Mouse (Mus musculus): ENCODE data around the gene Nfxl1.

Nfxl1 gene

GRCm38 (mm10) chr5:72498271-72498670 lies 61.2 kb downstream of the Nfxl1 start:
- no peak for DNase-seq

- no peak for DNase-seq
Measured at GRCm38 (mm10) chr5:72496756-72497155, 62.7 kb downstream of the Nfxl1 start.

DNA sequence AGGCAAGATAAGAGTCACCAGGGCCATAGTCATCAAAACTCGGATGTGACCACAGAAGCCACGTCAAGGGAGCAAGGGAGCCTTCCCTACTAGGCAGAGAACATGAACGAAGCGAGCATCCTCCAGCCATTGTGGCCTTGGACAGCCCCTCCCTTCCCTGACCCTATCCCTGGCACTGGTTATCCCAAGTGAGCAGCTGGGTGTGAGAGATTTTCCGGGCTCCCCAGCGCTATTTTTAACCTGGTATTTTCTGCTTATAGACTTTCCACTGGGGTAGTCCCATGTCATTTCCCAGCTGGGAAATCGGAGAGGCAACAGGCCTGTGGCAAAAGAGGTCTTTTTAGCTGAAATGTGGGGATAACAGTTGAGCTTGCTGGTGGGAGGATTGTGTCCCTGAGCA lies 65.6 kb downstream of the Nfxl1 start:
- DNase-seq: no peak

DNA sequence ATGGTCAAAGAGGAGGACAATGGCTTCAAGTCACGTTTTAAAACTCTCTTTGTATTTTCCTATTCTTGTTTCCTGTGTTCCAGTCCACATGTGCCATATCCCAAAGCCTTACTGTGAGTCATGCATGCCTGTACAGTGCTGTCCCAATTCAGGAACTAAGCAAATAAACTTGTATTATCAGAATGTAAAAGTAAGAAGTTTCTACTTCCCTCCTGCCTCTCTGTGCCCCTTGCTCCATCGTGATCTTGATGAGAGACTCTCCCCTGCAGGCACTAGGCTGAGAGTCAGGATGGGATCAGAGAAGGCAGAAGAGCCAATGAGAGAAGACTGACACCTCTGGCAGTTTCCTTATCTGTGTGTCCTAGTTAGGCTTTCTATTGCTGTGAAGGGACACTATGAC lies 68.3 kb downstream of the Nfxl1 start:
- DNase-seq: no peak

GRCm38 (mm10) chr5:72480456-72480855 lies 79.0 kb downstream of the Nfxl1 start:
- DNase-seq: no peak

GRCm38 (mm10) chr5:72472317-72473009 lies 87.0 kb downstream of the Nfxl1 start:
- DNase-seq: no peak

- DNase-seq: no peak
Measured at GRCm38 (mm10) chr5:72471746-72472145, 87.7 kb downstream of the Nfxl1 start.

GRCm38 (mm10) chr5:72464932-72465331 lies 94.6 kb downstream of the Nfxl1 start:
- no peak for DNase-seq

All from cerebellum, adult 9-10 months (tissue).